Mouse (Mus musculus) lung, postnatal 10 days (tissue): Measurements from ENCODE around the gene Atg7.
A peak's percentile ranks its signal among the peaks of the same experiment; 100 is the strongest.

Experiments used
- DNase-seq: peaks from one replicate; pipeline ENCODE4 v3.0.0; 2021

Atg7 gene

GRCm38 (mm10) chr6:114685412-114685811 lies 42.5 kb downstream of the Atg7 start:
- DNase-seq: no peak

DNA sequence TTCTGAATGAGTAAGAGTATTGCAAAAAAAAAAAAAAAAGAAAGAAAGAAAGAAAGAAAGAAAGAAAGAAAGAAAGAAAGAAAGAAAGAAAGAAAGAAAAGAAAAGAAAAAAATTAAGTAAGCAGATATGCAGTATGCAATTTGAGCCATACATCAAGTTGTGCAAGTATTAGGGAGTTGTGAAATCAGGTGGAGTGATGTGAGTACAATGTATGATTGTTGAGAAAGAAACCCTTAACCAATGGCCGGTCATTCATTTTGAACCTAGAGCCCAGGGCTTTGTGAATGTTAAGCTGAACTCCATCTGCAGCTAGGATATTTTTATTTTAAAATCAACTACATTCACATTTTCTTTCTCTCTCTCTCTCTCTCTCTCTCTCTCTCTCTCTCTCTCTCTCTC lies 44.1 kb downstream of the Atg7 start:
- no peak for DNase-seq

- DNase-seq: peak; percentile 67
Observed at GRCm38 (mm10) chr6:114690661-114691060, 47.8 kb downstream of the Atg7 start.

GRCm38 (mm10) chr6:114691530-114691929 lies 48.6 kb downstream of the Atg7 start:
- DNase-seq: no peak

- DNase-seq: no peak
Observed at GRCm38 (mm10) chr6:114692691-114693090, 49.8 kb downstream of the Atg7 start.

DNA sequence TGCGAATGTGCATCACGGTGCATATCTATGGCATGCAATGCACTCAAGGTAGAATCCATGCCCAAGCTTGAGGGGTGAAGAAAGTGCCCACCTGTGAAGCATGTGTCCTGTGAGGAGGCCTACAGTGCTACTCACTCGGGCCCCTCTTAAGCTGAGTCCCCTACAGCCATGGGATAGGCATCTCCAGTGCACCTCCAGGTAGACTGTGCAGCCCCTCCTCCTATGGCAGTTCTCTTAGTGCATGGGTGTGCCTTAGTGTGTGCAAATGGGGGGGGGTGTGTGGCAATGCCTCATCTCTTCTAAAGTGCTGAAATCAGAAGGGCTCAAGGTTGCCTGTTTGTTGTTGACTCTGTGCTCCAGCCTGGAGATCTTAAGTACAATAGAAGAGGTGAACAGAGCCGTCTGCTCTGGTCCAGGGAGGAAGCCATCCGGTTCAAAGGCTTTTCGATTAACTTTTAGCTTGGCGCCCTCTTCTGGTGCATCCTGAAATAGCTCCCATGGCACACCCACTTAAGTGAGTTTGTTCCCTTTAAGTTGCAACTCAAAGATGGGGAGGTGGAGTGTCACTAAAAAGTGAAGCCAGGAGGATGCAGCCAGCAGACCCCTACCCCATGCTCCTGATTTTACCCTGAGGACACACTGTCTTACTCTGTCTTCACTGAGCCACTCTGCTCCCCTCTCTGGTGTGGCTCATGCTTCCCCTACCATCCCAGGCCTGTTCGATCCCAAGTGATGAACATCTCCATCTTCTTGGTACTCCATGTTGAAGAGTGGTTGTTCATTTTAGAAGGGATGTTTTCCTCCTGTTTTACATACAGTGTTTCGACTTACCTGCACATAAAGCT lies 55.0 kb downstream of the Atg7 start:
- DNase-seq: peak; percentile 87

DNA sequence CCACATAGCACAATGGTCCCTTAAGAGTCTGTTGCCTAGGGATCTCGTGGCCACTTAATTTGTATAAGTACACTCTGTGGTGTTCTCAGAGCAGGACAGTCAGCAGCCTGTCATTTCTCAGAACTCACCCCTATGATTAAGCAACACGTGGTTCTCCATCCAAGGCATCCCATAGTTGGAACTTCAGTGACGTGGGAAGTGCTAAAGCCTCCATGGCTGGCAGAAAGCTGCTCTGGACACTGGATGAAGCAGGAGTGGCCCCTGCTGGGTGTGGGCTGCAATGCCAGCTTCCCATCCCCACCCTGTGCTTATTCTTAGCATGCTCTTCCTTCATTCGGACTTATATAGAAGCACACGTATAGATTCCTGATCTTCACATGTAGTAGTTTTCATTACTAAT lies 55.7 kb downstream of the Atg7 start:
- DNase-seq: peak; percentile 29

DNA sequence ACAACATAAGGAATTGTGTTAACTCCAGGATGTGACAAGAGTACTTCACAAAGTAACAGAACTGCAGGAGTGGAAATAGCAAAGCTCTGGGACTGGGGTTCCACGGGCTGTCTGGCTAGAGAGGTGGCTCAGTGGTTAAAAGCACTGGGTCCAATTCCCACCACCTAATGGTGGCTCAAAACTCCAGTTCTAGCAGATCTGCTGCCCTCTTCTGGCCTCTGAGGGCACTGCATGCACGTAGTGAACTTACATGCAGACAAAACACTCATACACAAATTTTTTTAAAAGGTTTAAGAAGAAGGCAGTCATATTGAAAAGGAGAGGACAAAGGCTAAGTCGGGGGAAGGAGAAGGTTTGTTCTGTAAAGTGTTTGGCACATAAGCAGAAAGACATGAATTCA lies 57.8 kb downstream of the Atg7 start:
- no peak for DNase-seq

GRCm38 (mm10) chr6:114707032-114707431 lies 64.1 kb downstream of the Atg7 start:
- DNase-seq: no peak

- DNase-seq: peak; percentile 40
Observed at GRCm38 (mm10) chr6:114712242-114713050, 69.5 kb downstream of the Atg7 start.

- DNase-seq: no peak
Observed at GRCm38 (mm10) chr6:114713538-114713937, 70.6 kb downstream of the Atg7 start.

- no peak for DNase-seq
Observed at GRCm38 (mm10) chr6:114714654-114715053, 71.8 kb downstream of the Atg7 start.

DNA sequence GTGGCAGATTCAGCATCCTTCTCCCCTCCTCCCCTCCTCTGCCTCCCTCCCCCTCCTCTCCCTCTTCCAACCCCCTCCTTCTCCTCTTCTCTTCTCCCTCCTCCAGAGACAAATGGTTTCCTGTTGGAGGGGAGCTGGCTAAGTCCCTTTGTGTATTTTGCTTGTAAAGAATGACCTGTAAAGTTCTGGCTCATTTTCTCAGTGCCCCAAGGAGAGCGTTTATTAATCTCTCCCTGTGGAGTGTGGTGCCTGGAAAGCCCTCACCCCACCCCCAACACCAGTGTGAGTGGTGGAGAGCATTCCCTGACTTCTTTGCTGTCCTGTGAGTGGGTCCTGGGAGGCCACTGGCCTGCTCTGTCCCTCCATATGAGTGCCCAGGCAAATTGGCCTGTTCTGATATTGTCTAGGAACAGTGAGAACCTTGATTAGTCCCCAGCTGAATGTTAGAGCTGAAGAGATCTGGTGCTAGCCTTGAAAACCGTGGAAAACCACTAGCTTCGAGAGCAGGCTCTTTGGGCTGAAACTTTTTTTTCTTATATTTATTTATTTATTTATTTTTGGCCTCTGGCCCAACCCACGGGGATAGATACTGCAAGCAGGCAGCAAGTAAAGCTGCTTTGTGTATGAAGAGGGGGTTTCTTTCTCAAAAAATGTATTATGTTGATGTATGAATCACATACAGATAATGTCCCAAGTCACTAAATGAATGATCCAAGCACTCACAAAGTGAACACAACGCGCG lies 72.6 kb downstream of the Atg7 start:
- no peak for DNase-seq

DNA sequence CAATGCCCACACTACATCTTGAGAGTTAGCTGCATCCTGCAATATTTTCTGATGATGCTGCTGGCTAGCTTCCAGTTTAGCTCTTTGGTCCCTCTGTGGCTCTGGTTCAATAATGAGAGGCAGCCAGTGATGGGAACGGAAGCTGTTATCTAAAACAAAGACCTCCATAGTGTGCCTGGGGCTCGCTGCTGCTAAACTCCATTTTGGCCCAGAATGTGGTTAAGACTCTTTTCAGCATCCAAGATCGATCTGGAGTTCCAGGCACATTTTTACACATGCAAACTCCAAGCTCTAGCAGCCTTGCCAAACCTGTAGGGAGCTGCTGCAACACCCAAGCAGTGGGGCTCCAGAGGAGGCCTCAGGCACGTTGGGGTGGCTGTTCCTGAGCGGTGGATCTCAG lies 76.2 kb downstream of the Atg7 start:
- no peak for DNase-seq

- no peak for DNase-seq
Observed at GRCm38 (mm10) chr6:114719665-114720064, 76.8 kb downstream of the Atg7 start.

- DNase-seq: no peak
Observed at GRCm38 (mm10) chr6:114722046-114722445, 79.1 kb downstream of the Atg7 start.

DNA sequence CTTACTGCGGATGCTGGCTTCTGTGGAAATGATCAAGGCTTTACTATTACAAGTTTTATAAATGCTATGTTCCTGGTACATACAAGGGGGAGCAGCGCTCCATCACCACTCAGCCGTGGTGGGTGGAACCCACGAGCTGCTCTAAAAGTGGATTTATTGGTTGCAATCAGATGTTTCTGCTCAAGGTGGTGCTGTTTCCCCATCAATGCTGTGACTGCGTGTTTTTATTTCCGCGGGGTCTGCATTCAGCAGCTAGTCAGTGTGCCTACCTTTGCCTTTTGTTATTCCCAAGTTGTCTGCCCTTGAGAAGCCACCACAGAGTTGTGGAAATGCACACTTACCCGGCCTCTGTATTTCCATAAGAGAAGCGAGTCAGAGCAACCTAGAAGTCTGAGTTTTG lies 81.0 kb downstream of the Atg7 start:
- peak; percentile 72 for DNase-seq

GRCm38 (mm10) chr6:114724351-114724750 lies 81.5 kb downstream of the Atg7 start:
- no peak for DNase-seq

GRCm38 (mm10) chr6:114725147-114725575 lies 82.3 kb downstream of the Atg7 start:
- peak; percentile 31 for DNase-seq

DNA sequence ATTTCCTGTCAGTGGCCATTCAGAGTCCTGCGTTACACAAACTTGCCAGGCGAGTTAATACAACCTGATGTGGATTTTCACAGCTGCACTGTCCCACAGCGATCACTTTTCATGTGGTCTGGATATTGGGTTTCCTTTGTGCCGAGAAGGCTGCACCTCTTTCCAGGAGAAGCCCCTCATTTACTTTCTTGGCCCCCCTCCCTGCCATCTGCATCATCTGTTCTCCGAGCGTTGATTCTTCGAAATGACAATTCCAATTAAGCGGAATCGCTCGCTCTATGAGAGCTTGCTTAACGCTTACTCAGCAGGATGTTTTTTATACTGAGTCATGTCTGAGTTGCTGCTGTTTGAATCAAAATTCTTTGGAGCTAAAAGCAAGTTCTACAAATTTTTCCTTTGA lies 83.8 kb downstream of the Atg7 start:
- no peak for DNase-seq

DNA sequence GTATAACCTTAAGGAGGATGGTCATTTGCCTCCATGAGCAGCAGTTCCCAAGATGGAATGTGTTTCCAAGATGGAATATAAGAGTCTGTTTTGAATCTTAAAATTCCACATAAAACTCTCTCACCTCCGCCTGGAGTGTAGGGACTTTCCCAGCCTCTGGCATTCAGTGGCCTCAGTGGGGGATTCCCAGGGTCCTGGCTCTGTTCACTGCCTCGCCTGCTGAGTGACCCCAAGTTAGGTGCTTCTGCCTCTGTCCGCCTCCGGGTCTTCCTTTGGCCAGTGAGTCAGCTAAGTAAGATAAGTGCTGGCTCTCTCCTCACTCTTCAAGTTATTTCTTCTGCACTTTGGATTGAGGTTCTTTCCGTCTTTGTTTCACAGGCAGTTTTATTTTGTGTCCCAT lies 90.3 kb downstream of the Atg7 start:
- no peak for DNase-seq

- DNase-seq: no peak
Observed at GRCm38 (mm10) chr6:114733681-114734080, 90.8 kb downstream of the Atg7 start.

- DNase-seq: no peak
Observed at GRCm38 (mm10) chr6:114735054-114735453, 92.2 kb downstream of the Atg7 start.
